In genomic region chr1:79641355-79641754, GRCm38 (mm10) we compare ENCODE assay signal across 17 mouse cellular contexts. TPM values are rescaled to one million over a fixed set of nuclear protein-coding genes. Genes with fewer than 3 reads are reported as not detected.
A peak's percentile ranks its signal among the peaks of the same experiment; 100 is the strongest.
DNase-seq lines count a peak whose midpoint lies in the region; ATAC-seq lines count a peak whose summit lies in the region.
"Had no signal": no experiment of that assay in that cellular context is flagged by ENCODE, and none has a peak within 500 bp of the region (broad histone marks: within the 10 kb centered on the region; RNA-seq: fewer than 3 reads in every experiment).

No protein-coding gene starts in this region.

- no peak overlapping the region for H3K4me3 ChIP-seq in liver, embryonic 12.5 days
- no peak overlapping the region for H3K4me3 ChIP-seq in hindbrain, embryonic 10.5 days
- H3K4me3 ChIP-seq: embryonic facial prominence, embryonic 10.5 days; midbrain, embryonic 10.5 days; myocyte had no signal

- ATAC-seq in liver, embryonic 12.5 days, result peak; percentile 87
- ATAC-seq: forebrain, postnatal 0 days had no signal

- DNase-seq in heart, postnatal 10 days, result peak; percentile 3 to 6
- DNase-seq in heart, postnatal 4 days, result no peak
- peak; percentile 18 for DNase-seq in c-Kit-positive CD71-negative TER-119-negative erythroid progenitor cells, embryonic 14.5 days (ENCODE audit: low read depth)
- DNase-seq in Muller cell, postnatal 12 days (ENCODE audit: inconsistent ontology term), result no peak
- no peak for DNase-seq in frontal cortex, adult 2 months (ENCODE audit: extremely low spot score in 1 of 2, low spot score in 1 of 2)
- no peak for DNase-seq in hindbrain, embryonic 10.5 days (ENCODE audit: low spot score)
- DNase-seq: adrenal gland, postnatal 14 days; forebrain, postnatal 0 days; gastrocnemius, postnatal 36 days; kidney, postnatal 14 days; left cerebral cortex, postnatal 4 days; thymus, adult 18-20 months had no signal

- H3K4me2 ChIP-seq in liver, embryonic 12.5 days, result no peak overlapping the region

- H3K9me3 ChIP-seq in liver, embryonic 12.5 days (replicated peaks), result no peaks in the 10 kb centered on the region
- H3K9me3 ChIP-seq in hindbrain, embryonic 10.5 days, result no peaks in the 10 kb centered on the region
- H3K9me3 ChIP-seq: embryonic facial prominence, embryonic 10.5 days; midbrain, embryonic 10.5 days had no signal

- no peak overlapping the region for H3K9ac ChIP-seq in liver, embryonic 12.5 days
- H3K9ac ChIP-seq: forebrain, postnatal 0 days had no signal

- H3K4me1 ChIP-seq in liver, embryonic 12.5 days, result peaks cover 9% of the 10 kb centered on the region
- H3K4me1 ChIP-seq in hindbrain, embryonic 10.5 days (replicated peaks), result no peaks in the 10 kb centered on the region
- H3K4me1 ChIP-seq: midbrain, embryonic 10.5 days had no signal

- WGBS in liver, embryonic 12.5 days (ENCODE audit: insufficient replicate concordance), result 10% methylated on average over 6 of the region's 6 CpGs
- 89% methylated on average over 6 of the region's 6 CpGs for WGBS in hindbrain, embryonic 10.5 days

- H3K36me3 ChIP-seq in liver, embryonic 12.5 days, result no peaks in the 10 kb centered on the region
- H3K36me3 ChIP-seq in hindbrain, embryonic 10.5 days, result no peaks in the 10 kb centered on the region
- H3K36me3 ChIP-seq: embryonic facial prominence, embryonic 10.5 days; midbrain, embryonic 10.5 days had no signal

- H3K27ac ChIP-seq in liver, embryonic 12.5 days, result no peak overlapping the region
- H3K27ac ChIP-seq in hindbrain, embryonic 10.5 days, result no peak overlapping the region
- H3K27ac ChIP-seq: embryonic facial prominence, embryonic 10.5 days; midbrain, embryonic 10.5 days had no signal

- intact Hi-C loops in heart, postnatal 10 days (cut with DNase I), result no loop called here

- no peaks in the 10 kb centered on the region for H3K27me3 ChIP-seq in liver, embryonic 12.5 days (replicated peaks)
- no peaks in the 10 kb centered on the region for H3K27me3 ChIP-seq in hindbrain, embryonic 10.5 days (ENCODE audit: insufficient read depth, poor library complexity, severe bottlenecking)
- H3K27me3 ChIP-seq: CH12.LX had no signal

RNA-seq across cellular contexts. Expression of gene Ap1s3, which starts 30.4 kb away (rescaled TPM):
- total RNA-seq in heart, postnatal 10 days (2021), result 1 to 10 TPM in 1 of 2 experiments, under 1 TPM in 1; 0.87 to 1.1 TPM
- total RNA-seq in heart, postnatal 4 days (2021), result 1 to 10 TPM; 2.4 to 3.2 TPM
- polyA plus RNA-seq in liver, embryonic 12.5 days (2016; fragmentation: Nextera tagmentation; extraction: Ambion mirVana), result 0.25 and 0.31 TPM in 2 replicates
- polyA plus RNA-seq in frontal cortex, adult 2 months (2012; rRNA removed), result 1.8 and 2.4 TPM in 2 replicates
- 0.12 and 0.30 TPM in 2 replicates for polyA plus RNA-seq in hindbrain, embryonic 10.5 days (2016; fragmentation: Nextera tagmentation; extraction: Ambion mirVana)
- total RNA-seq: gastrocnemius, postnatal 36 days had no signal

Comparison
In these comparisons a context has a peak if more than half of its experiments do, and no peak if none do; other contexts are left out.
1. DNase-seq: peak in heart, postnatal 10 days (2 of 2) and c-Kit-positive CD71-negative TER-119-negative erythroid progenitor cells, embryonic 14.5 days (single experiment); none in heart, postnatal 4 days (single experiment), Muller cell, postnatal 12 days (single experiment), frontal cortex, adult 2 months (0 of 2) and hindbrain, embryonic 10.5 days (single experiment).